Mouse (Mus musculus): ENCODE results near the gene E130218I03Rik.

GRCm38 (mm10) chr4:134245148-134245843, 1.8 kb downstream of the E130218I03Rik start, which contains the start of gene Zfp593:
- TF ChIP-seq USF1 (IDR thresholded peaks at IDR 0.05; ENCODE audit: low read depth), result peak; percentile 11
- peak; percentile 77 for TF ChIP-seq MAX (IDR thresholded peaks at IDR 0.05; ENCODE audit: low read depth)
- TF ChIP-seq TCF12 (IDR thresholded peaks at IDR 0.05; ENCODE audit: insufficient read depth, poor library complexity, severe bottlenecking), result no peak
- no peak for TF ChIP-seq TCF3 (IDR thresholded peaks at IDR 0.05; ENCODE audit: insufficient read length, low read depth)
- peak; percentile 64 for TF ChIP-seq POLR2A (IDR thresholded peaks at IDR 0.05; ENCODE audit: insufficient read length, low read depth)
- no peak for TF ChIP-seq REST (IDR thresholded peaks at IDR 0.05; ENCODE audit: insufficient read depth, insufficient read length)
- TF ChIP-seq MYOG (IDR thresholded peaks at IDR 0.05; ENCODE audit: control insufficient read depth in 1 of 3, insufficient read depth in 1 of 3, insufficient read length in 2 of 3, low read depth in 2 of 3), result no peak

Measured in myocyte (in vitro differentiated cells).